Mouse (Mus musculus): ENCODE data around the gene Dscam.

DNA sequence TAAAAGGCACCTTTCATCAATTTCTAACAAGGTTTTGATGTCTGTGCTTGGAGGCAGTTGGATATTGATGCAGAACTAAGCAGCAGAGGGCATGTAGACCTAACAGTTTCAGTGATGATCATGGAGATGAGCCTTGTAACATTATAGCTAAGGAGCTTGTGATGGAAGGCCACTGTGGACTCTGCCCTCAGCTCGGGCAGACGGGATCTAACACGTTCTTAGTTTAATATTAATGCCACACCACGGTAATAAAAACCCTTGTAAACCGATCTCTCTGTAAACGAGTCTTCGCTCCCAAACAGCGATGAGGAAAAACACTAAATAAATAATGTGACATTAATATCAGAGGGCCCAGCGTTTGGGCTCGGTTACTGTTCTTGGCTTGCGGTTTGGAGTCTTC lies 569.8 kb downstream of the Dscam start:
- TF ChIP-seq CTCF (IDR thresholded peaks at IDR 0.05; ENCODE audit: borderline replicate concordance, extremely low read depth, insufficient read depth, insufficient read length): no peak
- TF ChIP-seq POLR2A (IDR thresholded peaks at IDR 0.05; ENCODE audit: borderline replicate concordance, extremely low read depth, insufficient read depth, insufficient read length, poor library complexity, severe bottlenecking): no peak
